In genomic region chr10:14459819-14460218, GRCm38 (mm10) we compare ENCODE assay signal across 23 mouse cellular contexts.
DNase-seq lines count a peak whose midpoint lies in the region; ATAC-seq lines count a peak whose summit lies in the region.
"Had no signal": no experiment of that assay in that cellular context is flagged by ENCODE, and none has a peak within 500 bp of the region (broad histone marks: within the 10 kb centered on the region; RNA-seq: fewer than 3 reads in every experiment).

No protein-coding gene starts in this region.

- H3K4me3 ChIP-seq in heart, embryonic 11.5 days (ENCODE audit: low read depth, low read length) = no peak overlapping the region
- no peak overlapping the region for H3K4me3 ChIP-seq in heart, embryonic 16.5 days (ENCODE audit: low read length)
- no peak overlapping the region for H3K4me3 ChIP-seq in lung, embryonic 15.5 days
- H3K4me3 ChIP-seq: embryonic facial prominence, embryonic 13.5 days; forebrain, embryonic 10.5 days; forebrain, embryonic 15.5 days; limb, embryonic 13.5 days; midbrain, embryonic 13.5 days; neural tube, embryonic 13.5 days had no signal

- no peak for DNase-seq in heart, postnatal 25 days (ENCODE audit: low spot score)
- no peak for DNase-seq in heart, postnatal 36 days
- DNase-seq in lung, postnatal 36 days = no peak
- DNase-seq in urinary bladder, postnatal 10 days (ENCODE audit: low spot score) = no peak
- DNase-seq: adrenal gland, postnatal 36 days; cerebellum, adult 18-20 months; cerebellum, postnatal 10 days; gastrocnemius, postnatal 25 days; kidney, adult 8-10 months; kidney, postnatal 36 days; thymus, adult 2 months; thymus, postnatal 36 days had no signal

- 48% methylated on average over 7 of the region's 7 CpGs for WGBS in heart, embryonic 11.5 days (ENCODE audit: insufficient replicate concordance)
- WGBS in heart, embryonic 16.5 days = 61% methylated on average over 7 of the region's 7 CpGs
- WGBS in lung, embryonic 15.5 days = 79% methylated on average over 7 of the region's 7 CpGs

- H3K9me3 ChIP-seq in heart, embryonic 11.5 days (replicated peaks; ENCODE audit: control insufficient read depth, low read length) = no peaks in the 10 kb centered on the region
- H3K9me3 ChIP-seq in heart, embryonic 16.5 days (replicated peaks; ENCODE audit: control insufficient read depth, low read length) = no peaks in the 10 kb centered on the region
- no peaks in the 10 kb centered on the region for H3K9me3 ChIP-seq in lung, embryonic 15.5 days
- H3K9me3 ChIP-seq: embryonic facial prominence, embryonic 13.5 days; forebrain, embryonic 10.5 days; forebrain, embryonic 15.5 days; limb, embryonic 13.5 days; midbrain, embryonic 13.5 days; neural tube, embryonic 13.5 days had no signal

- no peaks in the 10 kb centered on the region for H3K27me3 ChIP-seq in heart, embryonic 11.5 days (ENCODE audit: control insufficient read depth, insufficient read depth, low read length)
- H3K27me3 ChIP-seq in heart, embryonic 16.5 days (ENCODE audit: control insufficient read depth, insufficient read depth, low read length) = no peaks in the 10 kb centered on the region
- H3K27me3 ChIP-seq in lung, embryonic 15.5 days = no peaks in the 10 kb centered on the region
- H3K27me3 ChIP-seq: embryonic facial prominence, embryonic 13.5 days; forebrain, embryonic 15.5 days; limb, embryonic 13.5 days; midbrain, embryonic 13.5 days; neural tube, embryonic 13.5 days had no signal

- ATAC-seq in heart, embryonic 11.5 days (replicated peaks; ENCODE audit: insufficient number of reproducible peaks, low FRiP score, low TSS enrichment) = peak; percentile 15; the same call in 1 of the 2 replicates
- no peak for ATAC-seq in heart, embryonic 16.5 days (replicated peaks; ENCODE audit: extremely low read depth, insufficient read depth, low FRiP score)
- no peak for ATAC-seq in lung, embryonic 15.5 days (ENCODE audit: borderline replicate concordance, extremely low read depth, low FRiP score, low TSS enrichment)
- ATAC-seq: forebrain, embryonic 15.5 days; hindbrain, embryonic 16.5 days; midbrain, embryonic 13.5 days had no signal

- peak overlapping the region; percentile 55 for H3K27ac ChIP-seq in heart, embryonic 11.5 days (ENCODE audit: low read depth, low read length)
- 0 out of 2 replicates have a peak overlapping the region, but pooled peaks have one; percentile 33 for H3K27ac ChIP-seq in heart, embryonic 16.5 days (ENCODE audit: low read length)
- peak overlapping the region; percentile 76; the same call in 1 of the 2 replicates for H3K27ac ChIP-seq in lung, embryonic 15.5 days
- H3K27ac ChIP-seq: embryonic facial prominence, embryonic 13.5 days; forebrain, embryonic 10.5 days; forebrain, embryonic 15.5 days; limb, embryonic 13.5 days; midbrain, embryonic 13.5 days; neural tube, embryonic 13.5 days had no signal

- intact Hi-C loops in heart, postnatal 25 days (cut with DNase I) = no loop called here
- intact Hi-C loops in heart, postnatal 36 days (cut with DNase I) = no loop called here

- H3K4me2 ChIP-seq in heart, embryonic 11.5 days = no peak overlapping the region
- H3K4me2 ChIP-seq in heart, embryonic 16.5 days (ENCODE audit: low read depth, low read length) = no peak overlapping the region
- H3K4me2 ChIP-seq in lung, embryonic 15.5 days = no peak overlapping the region
- H3K4me2 ChIP-seq: embryonic facial prominence, embryonic 13.5 days; forebrain, embryonic 15.5 days; limb, embryonic 13.5 days; liver, embryonic 11.5 days; midbrain, embryonic 13.5 days; neural tube, embryonic 13.5 days had no signal

- no peak overlapping the region for H3K9ac ChIP-seq in heart, embryonic 11.5 days (ENCODE audit: low read depth, low read length)
- no peak overlapping the region for H3K9ac ChIP-seq in heart, embryonic 16.5 days (ENCODE audit: low read length)
- no peak overlapping the region for H3K9ac ChIP-seq in lung, embryonic 15.5 days
- H3K9ac ChIP-seq: embryonic facial prominence, embryonic 13.5 days; forebrain, embryonic 15.5 days; limb, embryonic 13.5 days; midbrain, embryonic 13.5 days; neural tube, embryonic 13.5 days had no signal

- peaks cover 4% of the 10 kb centered on the region; the same call in 1 of the 2 replicates for H3K4me1 ChIP-seq in heart, embryonic 11.5 days (ENCODE audit: control insufficient read depth, insufficient read depth, low read length)
- peaks cover 15% of the 10 kb centered on the region for H3K4me1 ChIP-seq in heart, embryonic 16.5 days (ENCODE audit: control insufficient read depth, insufficient read depth, low read length)
- peaks cover 21% of the 10 kb centered on the region for H3K4me1 ChIP-seq in lung, embryonic 15.5 days
- H3K4me1 ChIP-seq: forebrain, embryonic 10.5 days; forebrain, embryonic 15.5 days; midbrain, embryonic 13.5 days; neural tube, embryonic 13.5 days had no signal

- H3K36me3 ChIP-seq in heart, embryonic 11.5 days (ENCODE audit: control insufficient read depth, insufficient read depth, low read length) = no peaks in the 10 kb centered on the region
- H3K36me3 ChIP-seq in heart, embryonic 16.5 days (ENCODE audit: control insufficient read depth, insufficient read depth) = no peaks in the 10 kb centered on the region
- H3K36me3 ChIP-seq in lung, embryonic 15.5 days = 0 out of 2 replicates have a peak, but pooled peaks cover 3% of the 10 kb centered on the region
- H3K36me3 ChIP-seq: embryonic facial prominence, embryonic 13.5 days; forebrain, embryonic 10.5 days; forebrain, embryonic 15.5 days; limb, embryonic 13.5 days; midbrain, embryonic 13.5 days; neural tube, embryonic 13.5 days had no signal
